Mouse (Mus musculus): Measurements from ENCODE around the gene Mxra7.

DNA sequence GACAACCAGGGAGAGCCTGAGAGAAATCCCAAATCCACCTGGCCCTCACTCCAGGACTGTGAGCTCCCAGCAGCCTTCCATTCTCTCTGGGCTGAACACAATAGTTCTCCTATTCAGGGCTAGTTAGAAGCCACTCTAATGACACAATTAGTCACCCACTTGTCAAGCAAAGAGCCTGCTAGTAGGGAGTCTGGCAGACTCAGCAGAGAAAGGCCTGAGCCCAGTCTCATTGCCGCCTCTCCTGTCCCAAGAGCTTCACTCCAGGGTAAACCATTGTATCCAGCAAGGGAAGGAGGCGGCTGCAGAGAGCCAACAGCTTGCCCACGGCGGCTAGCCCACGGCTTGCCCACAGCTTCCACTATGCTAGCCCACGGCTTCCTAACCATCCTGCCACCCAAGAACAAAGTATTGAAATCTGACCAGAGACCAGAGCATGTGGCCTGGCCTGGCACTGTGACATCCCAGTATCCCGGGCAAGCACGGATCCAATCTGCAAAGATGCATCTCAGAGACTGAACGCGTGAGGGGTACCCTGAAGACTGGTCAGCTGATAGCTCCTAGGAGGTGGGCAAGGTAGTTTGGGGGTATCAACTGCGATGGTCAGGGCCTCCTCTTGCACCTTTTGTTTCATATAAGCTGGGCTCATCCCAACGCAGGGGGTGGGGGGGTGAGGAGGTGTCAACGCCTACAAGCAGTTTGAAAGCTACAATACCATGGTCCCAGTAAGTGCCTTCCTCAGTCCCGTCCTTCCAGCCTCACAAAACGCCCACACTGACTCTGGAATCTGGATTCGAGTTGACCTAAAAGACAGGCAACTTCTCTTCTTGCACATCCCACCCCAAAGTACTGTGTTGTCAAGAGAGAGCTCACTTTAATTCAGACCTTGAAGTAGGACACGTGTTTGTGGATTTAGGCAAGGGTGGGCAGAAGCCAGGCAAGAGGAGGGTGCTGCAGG lies 1.0 kb downstream of the Mxra7 start:
- no peak for TF ChIP-seq CTCF (IDR thresholded peaks at IDR 0.05; ENCODE audit: insufficient read depth, low read length)
- TF ChIP-seq POLR2A (IDR thresholded peaks at IDR 0.05; ENCODE audit: borderline replicate concordance, extremely low read depth, low read depth, low read length), result no peak
